Mouse (Mus musculus): ENCODE measurements at regions not wholly inside any gene's neighbourhood (a gene's known extent, or its start where the extent isn't known, plus 50 kb on each side); places are given as distances from the start of the nearest gene placed in this dataset.

GRCm38 (mm10) chr16:5537286-5538204 lies 281.8 kb upstream of the Eef2kmt start:
- no peak for DNase-seq

GRCm38 (mm10) chr16:5536515-5536972 lies 280.8 kb upstream of the Eef2kmt start:
- DNase-seq, result no peak

GRCm38 (mm10) chr16:5535414-5535813 lies 279.6 kb upstream of the Eef2kmt start:
- no peak for DNase-seq

GRCm38 (mm10) chr16:5534862-5535261 lies 279.1 kb upstream of the Eef2kmt start:
- DNase-seq, result no peak

GRCm38 (mm10) chr16:5534385-5534784 lies 278.6 kb upstream of the Eef2kmt start:
- DNase-seq, result no peak

- no peak for DNase-seq
These were observed 276.5 kb upstream of the Eef2kmt start for GRCm38 (mm10) chr16:5532281-5532680.

GRCm38 (mm10) chr16:5529823-5530222 lies 274.0 kb upstream of the Eef2kmt start:
- DNase-seq, result no peak

GRCm38 (mm10) chr16:5527936-5528335 lies 272.2 kb upstream of the Eef2kmt start:
- no peak for DNase-seq

GRCm38 (mm10) chr16:5524375-5524774 lies 268.6 kb upstream of the Eef2kmt start:
- DNase-seq, result no peak

GRCm38 (mm10) chr16:5523402-5524021 lies 267.7 kb upstream of the Eef2kmt start:
- DNase-seq, result no peak

- DNase-seq, result no peak
These were observed 262.0 kb upstream of the Eef2kmt start for GRCm38 (mm10) chr16:5517746-5518145.

GRCm38 (mm10) chr16:5515867-5516266 lies 260.1 kb upstream of the Eef2kmt start:
- DNase-seq, result no peak

- DNase-seq, result no peak
These were observed 251.5 kb upstream of the Eef2kmt start for GRCm38 (mm10) chr16:5507261-5507660.

GRCm38 (mm10) chr16:5501961-5502360 lies 246.2 kb upstream of the Eef2kmt start:
- no peak for DNase-seq

- DNase-seq, result no peak
These were observed 240.4 kb upstream of the Eef2kmt start for GRCm38 (mm10) chr16:5496051-5496685.

GRCm38 (mm10) chr16:5493352-5493751 lies 237.6 kb upstream of the Eef2kmt start:
- no peak for DNase-seq

- DNase-seq, result no peak
These were observed 231.5 kb upstream of the Eef2kmt start for GRCm38 (mm10) chr16:5487259-5487658.

GRCm38 (mm10) chr16:5483337-5483736 lies 227.6 kb upstream of the Eef2kmt start:
- DNase-seq, result no peak

GRCm38 (mm10) chr16:5480148-5480547 lies 224.4 kb upstream of the Eef2kmt start:
- no peak for DNase-seq

GRCm38 (mm10) chr16:5478970-5479369 lies 223.2 kb upstream of the Eef2kmt start:
- DNase-seq, result no peak

GRCm38 (mm10) chr16:5471321-5471720 lies 215.5 kb upstream of the Eef2kmt start:
- DNase-seq, result peak; percentile 14

- peak; percentile 21 for DNase-seq
These were observed 211.8 kb upstream of the Eef2kmt start for GRCm38 (mm10) chr16:5467587-5467986.

GRCm38 (mm10) chr16:5466760-5467159 lies 211.0 kb upstream of the Eef2kmt start:
- DNase-seq, result no peak

All from cerebellum, adult 9-11 months (tissue).